Mouse (Mus musculus) thymus, postnatal 36 days (tissue): Measurements from ENCODE around the gene Rcbtb1.
"Not testable (repeated sequence)": the region's sequence is repeated elsewhere in the genome, so short reads cannot be mapped to it uniquely, and the experiment has no call there.

Source experiments
- DNase-seq, 2 experiments: peaks; one replicate each; pipeline ENCODE4 v3.0.0; 2022; ENCODE audit warnings: mixed read lengths in 2 of 2

Gene Rcbtb1

GRCm38 (mm10) chr14:59200711-59201603, at the start of gene Rcbtb1:
Rcbtb1 (plus strand) TSS chr14:59201209.
- peak; percentile 97 for DNase-seq

- no peak for DNase-seq
These were observed 45.4 kb upstream of the Rcbtb1 start for GRCm38 (mm10) chr14:59155589-59155988.

GRCm38 (mm10) chr14:59157016-59157698, 43.9 kb upstream of the Rcbtb1 start:
- DNase-seq, result no peak

GRCm38 (mm10) chr14:59178649-59179048, 22.4 kb upstream of the Rcbtb1 start, which contains the start of gene Gm5142:
Gm5142 (minus strand) TSS chr14:59178749.
- DNase-seq, result no peak

GRCm38 (mm10) chr14:59182732-59183131, 18.3 kb upstream of the Rcbtb1 start:
- DNase-seq, result no peak

GRCm38 (mm10) chr14:59185514-59185913, 15.5 kb upstream of the Rcbtb1 start:
- DNase-seq, result no peak

GRCm38 (mm10) chr14:59186121-59186520, 14.9 kb upstream of the Rcbtb1 start:
- DNase-seq, result no peak

- no peak for DNase-seq
These were observed 701 bp downstream of the Rcbtb1 start for GRCm38 (mm10) chr14:59201604-59202215.

- no peak for DNase-seq
These were observed 4.5 kb downstream of the Rcbtb1 start for GRCm38 (mm10) chr14:59205461-59205860.

- no peak for DNase-seq
These were observed 5.1 kb downstream of the Rcbtb1 start for GRCm38 (mm10) chr14:59205976-59206583.

- DNase-seq, result no peak
These were observed 8.0 kb downstream of the Rcbtb1 start for GRCm38 (mm10) chr14:59209003-59209402.

GRCm38 (mm10) chr14:59209816-59210215, 8.8 kb downstream of the Rcbtb1 start:
- DNase-seq, result no peak

GRCm38 (mm10) chr14:59219241-59219640, 18.2 kb downstream of the Rcbtb1 start:
- DNase-seq, result no peak

- DNase-seq, result no peak
These were observed 25.2 kb downstream of the Rcbtb1 start for GRCm38 (mm10) chr14:59226240-59226639.

- no peak for DNase-seq
These were observed 28.8 kb downstream of the Rcbtb1 start for GRCm38 (mm10) chr14:59229822-59230221.

- DNase-seq, result no peak
These were observed 29.4 kb downstream of the Rcbtb1 start for GRCm38 (mm10) chr14:59230331-59230966.

GRCm38 (mm10) chr14:59232003-59232402, 31.0 kb downstream of the Rcbtb1 start:
- no peak for DNase-seq

- DNase-seq, result no peak
These were observed 32.6 kb downstream of the Rcbtb1 start for GRCm38 (mm10) chr14:59233635-59234034.

- DNase-seq, result not testable (repeated sequence)
These were observed 49.3 kb downstream of the Rcbtb1 start for GRCm38 (mm10) chr14:59250350-59250749.

- DNase-seq, result not testable (repeated sequence)
These were observed 54.9 kb downstream of the Rcbtb1 start for GRCm38 (mm10) chr14:59255861-59256260.

GRCm38 (mm10) chr14:59260056-59260455, 59.0 kb downstream of the Rcbtb1 start, which contains the start of gene Gm6904:
Gm6904 (minus strand) TSS chr14:59260216.
- DNase-seq, result peak; percentile 3 to 8

- DNase-seq, result not testable (repeated sequence)
These were observed 74.0 kb downstream of the Rcbtb1 start for GRCm38 (mm10) chr14:59274961-59275360.
